Mouse (Mus musculus) megakaryocyte, embryonic 14.5 days (primary cell): ENCODE data around the gene Degs2.

Experiments
- FLI1 ChIP-seq: IDR thresholded peaks from 2 replicates; pipeline ENCODE4 v1.6.1; 2012; ENCODE audit warnings: low read length, inconsistent platforms, mixed read lengths
- GATA1 ChIP-seq: IDR thresholded peaks from 3 replicates; pipeline ENCODE4 v1.6.1; 2012; ENCODE audit warnings: mixed read lengths, low read length, inconsistent platforms, borderline replicate concordance

GRCm38 (mm10) chr12:108737838-108738237 lies 35.7 kb upstream of the Degs2 start:
- TF ChIP-seq FLI1 (no peak), GATA1 (no peak)
